Mouse (Mus musculus): Measurements from ENCODE around the gene Ggt1. TPM values are rescaled to one million over a fixed set of nuclear protein-coding genes. Genes with fewer than 3 reads are reported as not detected.

The Ggt1 gene
- polyA plus RNA-seq, 2 experiments from 2014 or later, result 2.1 to 3.1 TPM

DNA sequence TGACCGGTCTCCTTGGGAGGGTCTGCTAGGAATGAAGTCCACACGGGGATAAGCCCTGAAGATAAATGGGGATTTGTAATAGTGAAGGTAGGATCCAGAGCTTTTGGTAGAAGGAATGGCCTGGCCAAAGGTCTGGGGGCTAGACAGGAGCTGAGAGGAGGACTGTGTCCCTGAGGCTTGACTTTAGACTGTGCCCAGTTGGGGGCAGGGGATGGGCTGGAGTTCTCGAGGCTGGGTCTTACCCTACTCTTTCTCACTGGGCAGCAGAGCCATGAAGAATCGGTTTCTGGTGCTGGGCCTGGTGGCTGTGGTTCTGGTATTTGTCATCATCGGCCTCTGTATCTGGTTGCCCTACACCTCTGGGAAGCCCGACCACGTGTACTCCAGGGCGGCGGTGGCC, 12.6 kb downstream of the Ggt1 start:
- no peak for ATAC-seq

DNA sequence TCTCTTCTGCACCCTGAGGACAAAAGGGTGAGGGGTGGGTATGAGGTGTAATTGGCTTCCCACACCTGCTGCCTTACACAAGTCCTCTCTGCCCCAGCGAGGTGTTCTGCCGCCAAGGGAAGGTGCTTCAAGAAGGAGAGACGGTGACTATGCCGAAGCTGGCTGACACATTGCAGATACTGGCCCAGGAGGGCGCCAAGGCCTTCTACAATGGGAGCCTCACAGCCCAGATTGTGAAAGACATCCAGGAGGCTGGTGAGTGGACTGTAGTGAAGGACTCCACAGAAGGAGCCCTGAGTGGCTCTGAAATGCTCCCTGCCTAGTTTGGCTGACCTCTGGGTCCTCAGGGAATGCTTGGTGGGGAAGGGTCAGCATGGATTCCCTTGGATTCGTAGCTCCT, 17.7 kb downstream of the Ggt1 start:
- ATAC-seq, result no peak

DNA sequence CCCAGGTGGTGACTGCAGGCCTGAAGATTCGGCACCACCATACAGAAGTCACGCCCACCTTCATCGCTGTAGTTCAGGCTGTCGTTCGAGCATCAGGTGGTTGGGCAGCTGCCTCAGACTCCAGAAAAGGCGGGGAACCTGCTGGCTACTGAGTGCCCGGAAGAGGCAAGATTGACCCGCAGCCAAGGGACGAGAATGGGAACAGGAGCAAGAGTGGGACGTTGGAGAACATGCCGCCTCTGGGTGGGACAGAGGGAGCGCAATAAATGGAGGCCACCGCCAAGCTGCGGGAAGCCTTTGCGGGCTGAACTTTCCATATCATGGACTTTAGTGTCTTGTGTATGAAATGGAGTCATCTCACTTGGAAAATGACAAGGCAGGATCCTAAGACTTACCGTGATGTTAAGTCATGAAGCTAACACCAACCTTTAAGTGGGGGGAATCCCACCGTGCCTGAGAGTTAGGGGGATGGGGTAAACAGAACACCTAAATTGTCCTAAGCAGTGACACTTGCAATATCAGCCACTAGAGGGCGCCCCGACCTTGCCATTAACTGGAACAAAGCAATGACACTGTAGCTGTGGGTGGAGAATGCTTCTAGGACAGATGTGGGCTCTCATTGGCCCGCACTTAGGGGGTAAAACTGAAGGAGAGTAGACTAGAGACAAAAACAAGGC, 24.6 kb downstream of the Ggt1 start:
- ATAC-seq, result peak; percentile 79

DNA sequence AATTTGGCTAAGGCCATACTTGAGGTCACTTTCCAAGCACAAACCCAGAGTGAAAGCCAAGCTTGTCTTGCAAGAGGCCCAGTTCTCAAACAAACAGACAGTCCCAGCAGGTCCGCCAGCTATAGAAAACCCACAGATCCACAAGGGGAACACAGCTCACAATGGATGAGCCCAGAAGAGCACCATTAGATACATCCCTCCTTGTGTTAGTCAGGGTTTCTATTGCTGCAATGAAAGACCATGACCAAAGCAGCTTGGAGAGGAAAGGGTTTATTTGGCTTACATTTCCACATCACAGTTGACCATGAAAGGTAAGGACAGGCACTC, 25.1 kb downstream of the Ggt1 start:
- ATAC-seq, result no peak

DNA sequence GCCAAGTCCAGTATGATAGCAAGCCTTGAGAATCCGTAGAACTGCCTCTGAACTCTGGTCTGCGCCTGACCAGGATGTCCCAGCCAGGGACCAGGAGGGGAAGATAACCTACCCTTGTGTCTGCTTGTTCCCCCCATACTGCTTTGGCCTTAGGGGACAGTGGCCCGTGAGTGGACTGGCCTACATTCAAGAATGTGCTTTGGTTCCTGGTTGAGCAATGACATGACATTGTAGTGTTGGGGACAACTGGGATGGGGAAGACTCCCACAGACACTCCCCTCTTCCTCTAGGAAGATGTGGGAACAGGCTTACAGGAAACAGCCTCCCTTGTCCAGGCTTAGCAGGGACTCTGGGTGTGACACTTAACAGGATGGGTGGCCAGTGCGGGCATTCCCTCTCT, 26.4 kb downstream of the Ggt1 start:
- no peak for ATAC-seq

DNA sequence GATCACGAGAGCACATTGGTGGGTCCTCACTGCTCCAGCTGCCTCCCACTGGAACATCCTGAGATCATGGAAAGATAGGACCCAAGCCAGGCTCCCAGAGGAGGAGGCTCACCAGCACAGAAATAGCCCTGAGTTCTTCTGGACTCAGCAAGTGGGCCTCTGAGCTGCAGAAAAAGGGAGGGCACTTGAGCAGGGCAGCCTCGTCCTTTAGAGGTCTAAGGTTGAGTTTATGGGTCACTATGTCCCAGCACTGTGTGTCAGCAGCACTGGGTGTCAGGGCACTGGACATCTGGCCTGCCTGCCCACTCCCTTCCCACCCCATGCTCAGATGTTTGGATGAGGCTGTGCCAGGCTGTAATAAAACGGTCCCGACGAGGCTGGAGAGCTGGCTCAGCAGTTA, 26.9 kb downstream of the Ggt1 start:
- no peak for ATAC-seq

DNA sequence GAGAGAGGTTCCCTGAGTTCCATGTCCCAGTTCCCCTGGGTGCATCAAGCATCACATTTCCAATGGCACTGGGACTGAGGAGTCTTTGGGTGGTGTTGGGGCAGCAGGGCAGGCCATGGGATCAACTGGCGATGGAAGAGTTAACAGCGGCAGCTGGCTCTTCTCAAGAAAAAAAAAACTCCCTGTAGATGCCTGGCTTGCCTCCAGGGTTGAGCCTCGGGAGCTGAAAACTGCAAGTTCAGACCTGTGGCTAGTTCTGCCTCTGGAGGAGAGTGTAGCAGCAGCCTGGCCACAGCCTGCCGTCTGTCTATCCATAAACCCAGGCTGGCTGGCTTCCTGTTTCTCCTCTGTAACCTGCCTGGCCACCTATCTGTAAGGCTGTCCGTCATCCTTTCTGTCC, 27.7 kb downstream of the Ggt1 start, which contains the start of gene Ggt5:
TSS of gene Ggt5 (plus strand) at position 212 of the 400 bp plus-strand sequence.
- ATAC-seq, result no peak

DNA sequence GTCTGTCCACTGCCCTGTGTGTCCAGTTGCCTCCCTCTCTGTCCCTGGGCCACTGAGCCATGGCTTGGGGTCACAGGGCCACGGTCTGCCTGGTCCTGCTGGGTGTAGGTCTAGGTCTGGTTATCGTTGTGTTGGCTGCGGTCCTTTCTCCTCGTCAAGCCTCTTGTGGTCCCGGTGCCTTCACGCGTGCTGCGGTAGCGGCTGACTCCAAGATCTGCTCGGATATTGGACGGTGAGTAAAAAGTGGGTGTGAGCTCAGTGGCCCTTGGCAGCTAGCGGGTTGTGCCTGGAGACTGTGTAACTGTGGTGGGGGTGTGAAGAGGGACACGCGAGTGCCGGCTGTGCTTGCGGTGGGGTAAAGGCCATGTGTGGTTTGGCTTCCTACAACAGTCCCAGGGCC, 28.2 kb downstream of the Ggt1 start:
- no peak for ATAC-seq

DNA sequence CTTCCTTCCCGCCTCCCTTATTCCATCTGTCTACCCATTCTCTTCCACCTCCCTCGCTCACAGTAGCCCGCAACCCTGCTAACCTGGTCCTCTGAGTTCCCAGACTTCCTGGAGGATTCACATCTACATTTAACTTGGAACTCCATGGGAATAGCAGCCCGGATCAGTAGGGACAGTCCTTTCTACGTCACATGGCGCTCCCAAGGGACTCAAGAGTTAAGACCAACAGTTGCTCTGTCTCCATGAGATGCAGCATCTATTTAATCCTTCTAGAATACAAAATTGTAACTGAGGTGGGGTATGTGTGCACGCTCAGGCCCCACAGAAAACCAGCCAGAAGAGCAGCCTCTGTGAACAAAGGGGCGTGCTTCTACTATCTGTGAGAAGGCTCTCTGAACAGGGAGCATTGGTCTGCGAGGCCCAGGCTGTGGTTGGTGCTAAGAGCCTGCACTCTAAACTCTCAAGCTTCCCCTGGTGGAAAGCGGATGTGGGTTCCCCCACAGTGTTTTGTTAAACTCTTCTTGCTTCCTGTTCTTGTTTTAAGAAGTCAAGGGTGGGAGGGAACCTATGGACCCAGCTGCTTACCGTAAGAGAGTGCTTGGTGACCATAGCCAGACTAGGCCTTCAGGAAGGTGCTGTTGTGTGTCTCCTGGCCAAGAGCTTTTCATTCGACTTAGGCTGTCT, 29.9 kb downstream of the Ggt1 start:
- peak; percentile 99 for ATAC-seq

DNA sequence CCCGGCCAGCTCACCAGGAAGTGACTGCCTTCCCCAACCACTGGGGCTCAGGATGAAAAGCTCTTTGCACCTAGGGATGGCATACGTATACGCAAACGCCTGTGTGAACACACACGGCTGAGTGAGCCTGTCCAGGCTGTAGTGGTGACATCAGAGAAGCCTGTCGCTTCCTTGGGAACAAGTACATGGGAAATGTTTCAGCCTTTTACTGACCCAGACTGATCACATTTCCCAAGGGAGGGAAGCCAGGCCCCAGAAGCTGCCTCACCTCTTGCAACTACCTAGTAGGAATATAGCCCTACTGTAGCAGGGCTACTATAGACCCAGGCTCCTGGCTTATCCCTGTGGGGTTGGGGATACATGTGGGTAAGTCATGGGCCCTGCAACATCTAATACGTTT, 31.2 kb downstream of the Ggt1 start:
- ATAC-seq, result no peak

DNA sequence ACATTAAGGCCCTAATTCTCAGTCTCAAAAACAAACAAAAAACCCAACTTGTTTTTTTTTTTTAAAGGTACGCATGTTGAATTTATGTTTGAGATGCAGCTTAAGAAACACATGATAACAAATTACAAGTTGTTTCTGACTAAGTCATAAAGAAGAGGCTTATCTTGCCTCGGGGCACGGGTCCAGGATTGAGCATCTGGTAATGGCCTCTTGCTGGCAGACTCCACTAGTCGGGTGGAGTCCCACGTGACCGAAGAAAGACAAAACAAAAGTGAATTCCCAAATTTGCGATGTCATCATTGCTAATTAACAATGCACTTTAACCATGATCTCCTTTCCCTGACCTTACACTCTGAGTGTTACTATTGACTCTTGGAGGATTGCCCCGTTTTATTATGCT, 34.6 kb downstream of the Ggt1 start:
- no peak for ATAC-seq

DNA sequence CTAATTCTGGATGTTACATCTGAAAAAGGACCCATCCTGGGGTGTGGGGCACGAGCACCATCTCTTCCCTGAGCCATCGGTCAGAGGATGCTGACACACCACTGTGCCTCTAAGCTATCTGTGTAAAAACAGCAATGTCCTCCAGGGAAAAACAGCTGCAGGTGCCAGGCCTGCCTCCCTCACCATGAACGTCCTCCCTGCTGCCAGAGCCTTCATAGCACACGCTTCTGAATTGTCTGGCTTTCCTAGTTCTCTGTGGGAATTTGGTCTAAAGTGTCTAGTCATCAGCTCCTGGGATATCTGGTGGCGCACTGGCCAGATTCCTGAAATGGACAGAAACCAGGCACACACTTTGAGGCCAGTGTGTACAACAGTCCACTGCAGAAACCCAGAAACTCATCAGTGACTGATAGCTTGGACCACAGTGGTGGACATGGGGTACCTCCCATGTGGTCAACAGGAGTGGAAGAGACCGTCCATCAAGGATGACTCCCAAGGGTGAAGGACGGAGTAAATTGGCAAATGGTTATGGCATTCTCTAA, 38.9 kb downstream of the Ggt1 start:
- ATAC-seq, result no peak

DNA sequence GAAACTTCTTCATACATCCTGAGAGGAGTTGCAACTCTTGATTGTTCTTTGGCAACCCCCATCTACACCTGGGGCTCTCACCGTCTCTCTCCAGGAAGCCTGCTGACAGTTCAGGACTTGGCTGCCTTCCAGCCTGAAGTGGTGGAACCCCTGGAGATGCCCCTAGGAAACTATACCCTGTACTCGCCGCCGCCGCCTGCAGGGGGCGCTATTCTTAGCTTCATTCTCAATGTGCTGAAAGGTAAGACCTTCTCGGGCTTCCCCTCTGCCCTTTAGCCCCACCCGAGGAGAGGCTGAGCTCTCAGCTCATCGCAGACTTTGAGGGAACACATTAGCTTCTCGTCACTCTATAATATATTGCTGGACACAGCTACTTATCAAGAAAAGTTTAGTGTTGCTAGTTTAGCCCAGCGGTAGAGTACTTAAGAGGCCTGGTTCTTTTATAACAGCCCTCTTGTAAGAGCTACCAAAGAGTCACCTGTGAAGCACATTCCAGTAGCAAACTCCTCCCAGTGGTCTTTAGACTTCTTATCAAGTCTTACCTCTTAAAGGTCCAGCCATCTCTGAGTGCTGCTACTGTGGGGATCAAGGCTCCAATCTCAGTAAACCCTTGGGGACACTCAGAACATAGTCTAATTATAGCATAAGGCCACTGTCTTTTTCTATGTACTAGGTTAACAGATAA, 43.9 kb downstream of the Ggt1 start:
- ATAC-seq, result peak; percentile 28

DNA sequence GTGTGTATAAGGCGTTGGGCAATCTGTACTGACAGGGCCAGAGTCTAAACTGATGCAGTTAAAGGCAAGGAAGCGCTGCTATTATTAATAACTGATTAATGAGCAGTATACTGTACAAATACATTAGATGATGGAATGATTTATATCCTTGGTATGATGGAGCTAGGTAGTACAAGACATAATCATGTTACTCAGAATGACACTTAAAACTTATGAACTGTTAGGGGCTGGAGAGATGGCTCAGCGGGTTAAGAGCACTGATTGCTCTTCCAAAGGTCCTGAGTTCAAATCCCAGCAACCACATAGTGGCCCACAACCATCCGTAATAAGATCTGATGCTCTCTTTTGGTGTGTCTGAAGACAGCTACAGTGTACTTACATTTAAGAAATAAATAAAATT, 45.8 kb downstream of the Ggt1 start:
- no peak for ATAC-seq

DNA sequence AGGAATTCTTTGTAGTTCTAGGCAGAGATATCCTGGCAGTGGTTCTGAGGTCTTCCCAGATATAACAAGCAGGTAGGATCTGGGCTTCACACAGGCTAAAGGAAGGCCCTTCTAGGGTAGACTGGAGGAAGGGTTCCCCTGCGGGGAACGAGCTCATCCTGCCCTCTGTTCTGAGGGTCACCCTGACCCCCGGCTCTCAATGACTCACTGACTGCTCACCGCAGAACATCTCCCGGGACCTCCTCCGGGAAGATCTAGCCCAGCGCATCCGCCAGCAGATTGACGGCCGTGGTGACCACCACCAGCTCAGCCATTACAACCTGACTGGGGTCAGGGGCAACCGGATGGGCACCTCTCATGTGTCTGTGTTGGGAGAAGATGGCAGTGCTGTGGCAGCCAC, 47.6 kb downstream of the Ggt1 start:
- ATAC-seq, result no peak

DNA sequence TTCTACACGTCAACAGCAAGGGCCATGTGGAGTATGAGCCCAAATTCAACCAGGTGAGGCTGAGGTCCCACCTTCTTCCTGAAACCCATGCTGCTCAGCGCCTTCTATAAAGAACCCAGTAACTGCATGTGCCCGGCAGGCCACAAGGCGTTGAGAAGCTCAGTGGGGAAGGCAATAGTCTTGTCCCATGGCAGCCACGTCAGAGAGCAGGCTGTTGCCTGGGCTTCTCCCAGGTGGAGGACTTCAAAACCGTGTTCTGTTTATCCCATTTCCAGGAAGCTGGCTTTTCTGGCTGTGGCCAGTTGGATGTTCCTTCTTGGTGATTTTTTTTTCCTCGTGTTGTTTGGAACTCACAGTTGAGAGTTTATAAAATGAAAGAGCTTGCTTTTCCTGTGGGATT, 49.1 kb downstream of the Ggt1 start:
- no peak for ATAC-seq

DNA sequence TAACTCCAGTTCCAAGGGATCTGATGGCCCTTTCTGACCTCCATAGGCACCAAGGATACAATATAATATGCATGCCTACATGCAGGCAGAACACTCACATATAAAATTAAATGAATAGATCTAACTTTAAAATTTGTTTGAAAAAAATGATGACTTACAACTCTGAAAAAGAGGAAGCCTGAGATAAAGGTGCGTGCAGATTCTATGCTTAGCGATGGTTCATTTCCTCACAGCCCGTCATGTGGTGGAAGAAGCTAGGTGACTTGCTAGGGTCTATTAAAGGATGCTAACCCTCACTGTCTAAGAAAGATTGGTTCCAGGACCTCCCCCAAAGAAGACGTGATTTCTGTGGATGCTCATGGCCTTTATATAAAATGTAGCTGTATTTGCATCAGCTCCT, 54.6 kb downstream of the Ggt1 start:
- no peak for ATAC-seq

DNA sequence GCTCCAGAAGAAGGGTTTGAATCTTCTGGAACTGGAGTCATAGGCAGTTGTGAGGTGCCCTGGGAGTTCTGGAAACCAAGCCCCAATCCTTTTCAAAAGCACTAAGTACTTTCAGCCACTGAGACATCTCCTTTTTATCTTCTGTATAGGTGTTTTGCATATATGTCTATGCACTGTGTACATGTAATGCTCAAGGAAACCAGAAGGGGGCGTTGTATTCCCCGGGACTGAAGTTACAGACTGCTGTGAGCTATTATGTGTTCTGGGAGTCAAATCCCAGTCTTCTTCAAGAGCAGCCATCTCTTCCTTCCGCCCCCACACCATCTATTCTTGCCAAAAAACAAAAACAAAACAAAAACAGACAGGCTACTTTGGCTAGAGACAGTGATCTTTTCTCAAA, 59.4 kb downstream of the Ggt1 start:
- no peak for ATAC-seq

DNA sequence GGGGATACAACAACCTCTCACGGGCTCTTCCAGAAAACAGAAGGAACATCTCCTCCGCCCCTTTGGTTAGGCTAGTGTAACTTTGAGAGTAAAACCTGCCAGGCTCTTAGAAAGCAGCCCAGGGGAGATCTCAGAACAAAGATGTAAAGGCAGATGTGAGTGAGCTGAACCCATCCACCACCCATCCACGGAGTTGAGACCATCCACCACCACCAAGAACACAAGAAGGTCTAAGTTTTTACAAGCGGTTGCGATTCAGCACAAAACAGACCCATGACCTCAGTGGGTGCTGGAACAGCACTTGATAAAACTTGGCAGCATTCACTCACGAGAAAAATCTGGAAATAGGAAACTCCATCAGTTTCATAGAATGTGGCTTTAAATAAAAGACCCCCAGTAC, 64.5 kb downstream of the Ggt1 start:
- no peak for ATAC-seq

DNA sequence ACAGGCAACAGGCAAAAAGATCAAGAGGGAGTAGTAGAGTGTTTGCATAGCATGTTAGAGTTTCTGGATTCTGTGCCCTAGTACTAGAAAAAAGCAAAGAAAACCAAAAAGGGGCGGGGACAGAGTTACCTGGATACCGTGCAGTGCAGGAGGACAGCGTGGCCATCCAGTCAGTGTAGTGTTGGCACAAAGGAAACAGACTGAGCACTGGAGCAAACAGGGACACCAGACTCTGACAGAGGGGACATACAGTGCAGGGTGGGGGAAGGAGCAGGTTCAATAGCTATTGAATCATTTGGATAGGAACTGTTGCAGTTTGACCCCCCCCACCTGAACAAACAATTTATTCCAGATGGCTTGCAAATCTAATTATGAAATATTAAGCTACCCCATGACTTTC, 65.6 kb downstream of the Ggt1 start:
- no peak for ATAC-seq

DNA sequence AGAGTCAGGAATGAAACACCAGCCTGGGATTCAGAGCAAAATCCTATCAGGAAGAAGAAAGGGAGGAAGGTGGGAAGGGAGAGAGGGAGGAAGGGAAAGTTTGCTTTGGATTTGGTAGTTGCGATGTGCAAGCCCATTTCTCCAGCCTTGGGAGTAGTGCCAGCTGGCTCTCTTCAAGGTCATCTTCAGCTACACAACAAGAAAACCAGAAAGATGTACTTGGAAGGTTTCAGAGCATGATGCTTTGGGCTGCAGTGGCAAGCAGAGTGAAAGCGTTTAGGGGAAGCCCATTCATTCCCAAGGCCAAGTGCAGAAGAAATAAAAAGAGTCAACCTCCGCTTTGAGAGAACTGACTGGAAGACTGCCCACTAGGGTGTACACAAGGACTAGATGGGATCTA, 66.1 kb downstream of the Ggt1 start:
- no peak for ATAC-seq

DNA sequence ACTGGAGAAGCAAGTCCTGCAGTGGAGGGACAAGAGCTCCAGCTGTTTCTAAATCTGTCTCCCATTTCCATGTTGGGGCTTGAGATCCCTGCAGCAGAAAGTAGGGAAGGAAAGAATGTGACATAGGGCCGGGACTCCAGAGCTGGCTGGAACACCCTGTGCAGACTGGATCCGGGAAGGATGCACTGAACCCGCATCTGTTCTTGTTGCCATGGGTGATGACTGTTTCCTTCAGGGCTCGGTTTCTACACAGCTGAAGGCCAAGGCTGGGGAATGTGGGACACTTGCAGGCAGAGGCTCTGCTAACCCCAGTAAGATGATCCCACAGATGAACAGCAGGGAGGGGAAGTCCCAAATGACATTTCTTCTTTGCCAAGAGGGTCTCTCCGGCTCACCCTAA, 71.2 kb downstream of the Ggt1 start:
- no peak for ATAC-seq

DNA sequence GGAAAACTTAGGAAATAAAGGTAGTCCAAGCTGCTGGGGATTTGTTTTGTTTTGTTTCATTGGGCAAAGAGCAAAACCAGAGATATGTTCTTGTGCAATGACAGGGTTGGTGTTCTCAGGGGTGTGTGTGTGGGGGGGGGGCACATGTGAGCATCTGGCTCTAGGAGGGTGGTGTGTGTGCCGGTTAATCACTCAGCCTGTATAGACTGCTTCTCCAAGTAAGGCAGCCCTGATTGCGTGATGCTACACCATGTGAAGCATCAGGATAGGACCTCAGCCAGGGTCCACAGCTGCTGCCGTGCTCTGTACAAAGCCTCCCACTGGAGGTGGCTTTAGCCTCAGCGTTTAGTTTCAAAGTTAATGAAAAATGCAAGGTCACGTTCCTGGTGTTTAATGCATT, 71.6 kb downstream of the Ggt1 start:
- ATAC-seq, result no peak

DNA sequence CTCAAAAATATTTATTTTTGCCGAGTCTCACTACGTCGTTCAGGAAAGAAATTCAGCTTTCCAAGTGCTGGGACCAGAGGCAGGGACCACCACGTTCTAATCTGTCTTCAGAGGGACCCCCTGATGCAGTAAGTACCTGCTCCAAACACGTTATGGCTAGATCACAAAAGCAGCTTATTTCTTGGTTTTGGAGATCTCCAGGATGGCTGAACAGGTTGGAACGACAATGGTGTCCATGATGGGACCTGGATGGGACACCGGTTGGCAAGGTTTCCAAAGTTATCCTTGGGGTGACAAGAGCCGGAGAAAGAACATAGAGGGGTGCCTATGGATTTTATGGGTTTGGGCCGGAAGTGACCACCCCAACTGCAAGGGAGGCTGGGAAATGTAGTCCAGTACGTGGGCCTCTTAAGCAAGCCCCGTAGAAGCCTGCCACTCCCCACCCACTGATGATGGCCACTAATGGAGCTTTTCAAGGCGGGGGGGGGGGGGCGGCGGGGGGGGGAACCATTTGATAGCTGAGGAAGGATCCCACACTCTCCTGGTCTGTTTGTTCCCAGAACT, 72.3 kb downstream of the Ggt1 start:
- ATAC-seq, result no peak

Data from activated CD4-positive, CD25-positive, alpha-beta regulatory T cell, adult 4 months (primary cell).